Mouse (Mus musculus): ENCODE data around the gene Klf15. TPM values are rescaled to one million over a fixed set of nuclear protein-coding genes. Genes with fewer than 3 reads are reported as not detected.

Gene Klf15
- total RNA-seq (2023) = not detected in 2 replicates

GRCm38 (mm10) chr6:90462181-90462706, at the start of gene Klf15:
Klf15 (plus strand) TSS chr6:90462576.

GRCm38 (mm10) chr6:90428380-90428974, 33.9 kb upstream of the Klf15 start, which contains the start of gene Cfap100:
Cfap100 (minus strand) TSS chr6:90428797.

GRCm38 (mm10) chr6:90486176-90486921, 24.0 kb downstream of the Klf15 start, which contains the start of gene Aldh1l1:
Aldh1l1 (plus strand) TSS chr6:90486427.

Other genes starting within 250 kb of the Klf15 start
- not detected in 2 replicates for gene Vmn1r53, start 238.1 kb upstream of the Klf15 start, total RNA-seq (2023)
- not detected in 2 replicates for gene Vmn1r54, start 216.3 kb upstream of the Klf15 start, total RNA-seq (2023)
- not detected in 2 replicates for gene BC048671, start 161.4 kb upstream of the Klf15 start, total RNA-seq (2023)
- gene Chst13, start 137.4 kb upstream of the Klf15 start, total RNA-seq (2023) = 29.0 and 35.1 TPM in 2 replicates
- gene Uroc1, start 129.3 kb upstream of the Klf15 start, total RNA-seq (2023) = not detected in 2 replicates
- 49.1 and 64.8 TPM in 2 replicates for gene Zxdc, start 93.1 kb upstream of the Klf15 start, total RNA-seq (2023)
- gene Cfap100, start 33.8 kb upstream of the Klf15 start, total RNA-seq (2023) = not detected in 2 replicates
- 0.79 TPM in 1 of 2 replicates, not detected in the other for gene Aldh1l1, start 23.9 kb downstream of the Klf15 start, total RNA-seq (2023)
- 18.2 and 21.5 TPM in 2 replicates for gene Slc41a3, start 142.1 kb downstream of the Klf15 start, total RNA-seq (2023)